In genomic region chr16:4778940-4779339, GRCm38 (mm10) we compare ENCODE assay signal across 14 mouse cellular contexts.
"Had no signal": no experiment of that assay in that cellular context is flagged by ENCODE, and none has a peak within 500 bp of the region (broad histone marks: within the 10 kb centered on the region; RNA-seq: fewer than 3 reads in every experiment).

No protein-coding gene starts in this region.

- H3K4me2 ChIP-seq: limb, embryonic 15.5 days; liver, embryonic 12.5 days; lung, embryonic 14.5 days; neural tube, embryonic 15.5 days had no signal

- H3K27me3 ChIP-seq: limb, embryonic 15.5 days; liver, embryonic 12.5 days; neural tube, embryonic 15.5 days had no signal

- H3K27ac ChIP-seq: left cerebral cortex, adult 2 months; limb, embryonic 15.5 days; liver, embryonic 12.5 days; midbrain, embryonic 10.5 days; neural tube, embryonic 15.5 days had no signal

- H3K9ac ChIP-seq: limb, embryonic 15.5 days; liver, embryonic 12.5 days; lung, embryonic 14.5 days; neural tube, embryonic 15.5 days had no signal

- H3K4me3 ChIP-seq: left cerebral cortex, adult 2 months; limb, embryonic 15.5 days; liver, embryonic 12.5 days; midbrain, embryonic 10.5 days; myocyte; neural tube, embryonic 15.5 days had no signal

- DNase-seq: kidney, adult 8-10 months; kidney, postnatal 25 days; lung, embryonic 14.5 days; lung, postnatal 10 days; lung, postnatal 4 days; midbrain, embryonic 14.5 days; right cerebral cortex, postnatal 4 days; thymus, postnatal 4 days had no signal

- H3K9me3 ChIP-seq: limb, embryonic 15.5 days; liver, embryonic 12.5 days; neural tube, embryonic 15.5 days had no signal

- ATAC-seq: liver, embryonic 12.5 days had no signal
